Mouse (Mus musculus): ENCODE measurements at regions not wholly inside any gene's neighbourhood (a gene's known extent, or its start where the extent isn't known, plus 50 kb on each side); places are given as distances from the start of the nearest gene placed in this dataset.

DNA sequence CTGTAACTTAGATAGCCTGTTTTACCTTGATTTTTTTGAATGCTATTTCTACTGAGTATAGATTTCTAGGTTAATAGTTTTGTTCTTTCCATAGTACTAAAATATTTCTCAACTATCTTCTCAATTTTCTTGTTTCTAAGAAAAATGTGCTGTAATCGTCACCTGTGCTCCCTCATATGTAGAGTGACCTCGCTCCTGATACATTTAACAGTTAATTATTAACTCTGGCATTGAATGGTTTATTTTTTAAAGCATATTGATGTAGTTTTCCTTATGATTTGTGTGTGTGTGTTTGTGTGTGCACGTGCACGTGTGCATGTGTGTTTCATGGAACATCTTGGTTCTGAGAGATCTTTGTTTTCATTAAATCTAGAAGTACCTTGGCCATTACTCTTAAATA lies 158.7 kb upstream of the Gm15217 start:
- WGBS: 46% methylated on average over 4 of the region's 4 CpGs
- no peak for DNase-seq
- TF ChIP-seq POLR2A (IDR thresholded peaks at IDR 0.05; ENCODE audit: low read depth, low read length) (no peak), CTCF (conservative IDR thresholded peaks at IDR 0.05; ENCODE audit: insufficient read depth, insufficient read length, low read depth, low read length) (no peak)
- no peak overlapping the region for H3K27ac ChIP-seq (ENCODE audit: insufficient read depth, low read depth, low read length)
- no peak overlapping the region for H3K4me3 ChIP-seq (ENCODE audit: insufficient read depth, low read depth, low read length)
- H3K27me3 ChIP-seq (replicated peaks; ENCODE audit: control insufficient read depth, insufficient read depth, low read length): no peaks in the 10 kb centered on the region
- no peaks in the 10 kb centered on the region; the same call in 1 of the 2 replicates for H3K4me1 ChIP-seq (ENCODE audit: control insufficient read depth, insufficient read depth, low read length)
- no peaks in the 10 kb centered on the region for H3K36me3 ChIP-seq (ENCODE audit: control insufficient read depth, insufficient read depth, low read length)

DNA sequence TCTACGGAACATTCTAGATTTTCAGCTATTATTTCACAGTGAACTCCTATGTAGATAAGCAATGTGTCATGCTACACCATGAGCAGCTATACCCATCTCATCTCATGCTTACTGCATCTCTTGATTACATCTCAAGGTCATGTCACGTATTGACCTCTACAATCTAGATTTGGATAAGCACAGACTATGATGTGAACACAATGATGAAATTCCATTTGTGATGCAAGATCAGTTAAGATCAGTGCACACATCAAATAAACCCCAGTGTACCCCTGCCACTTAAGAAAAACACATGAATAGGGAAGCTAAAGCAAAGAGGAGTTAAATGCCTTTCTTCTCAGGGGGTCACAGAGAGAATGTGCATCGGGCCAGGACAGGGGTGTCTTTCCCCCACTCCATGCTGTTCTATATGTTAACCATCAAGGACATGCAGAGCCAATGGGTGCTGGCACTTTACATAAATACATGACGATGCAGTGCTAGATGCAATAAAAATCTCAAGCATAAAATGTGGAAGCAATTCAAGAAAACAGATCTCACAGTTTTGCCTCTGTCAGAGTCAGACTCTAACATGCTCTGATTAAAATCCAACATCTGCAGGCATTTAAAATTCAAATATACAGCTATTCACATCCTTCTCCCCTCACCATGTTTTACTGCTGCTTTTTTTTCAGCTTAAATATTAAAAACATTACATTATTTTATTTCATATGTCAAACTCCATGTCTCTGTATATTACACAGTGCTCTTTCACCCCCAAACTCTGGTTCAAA lies 157.1 kb upstream of the Gm15217 start:
- Histone ChIP-seq H3K36me3 (ENCODE audit: control insufficient read depth, insufficient read depth, low read length) (no peaks in the 10 kb centered on the region), H3K4me1 (ENCODE audit: control insufficient read depth, insufficient read depth, low read length) (no peaks in the 10 kb centered on the region; the same call in 1 of the 2 replicates), H3K27me3 (replicated peaks; ENCODE audit: control insufficient read depth, insufficient read depth, low read length) (no peaks in the 10 kb centered on the region), H3K4me3 (ENCODE audit: insufficient read depth, low read depth, low read length) (no peak overlapping the region), H3K27ac (ENCODE audit: insufficient read depth, low read depth, low read length) (no peak overlapping the region)
- 93% methylated on average over 4 of the region's 4 CpGs for WGBS
- DNase-seq: no peak
- TF ChIP-seq POLR2A (IDR thresholded peaks at IDR 0.05; ENCODE audit: low read depth, low read length) (no peak), CTCF (conservative IDR thresholded peaks at IDR 0.05; ENCODE audit: insufficient read depth, insufficient read length, low read depth, low read length) (no peak)

DNA sequence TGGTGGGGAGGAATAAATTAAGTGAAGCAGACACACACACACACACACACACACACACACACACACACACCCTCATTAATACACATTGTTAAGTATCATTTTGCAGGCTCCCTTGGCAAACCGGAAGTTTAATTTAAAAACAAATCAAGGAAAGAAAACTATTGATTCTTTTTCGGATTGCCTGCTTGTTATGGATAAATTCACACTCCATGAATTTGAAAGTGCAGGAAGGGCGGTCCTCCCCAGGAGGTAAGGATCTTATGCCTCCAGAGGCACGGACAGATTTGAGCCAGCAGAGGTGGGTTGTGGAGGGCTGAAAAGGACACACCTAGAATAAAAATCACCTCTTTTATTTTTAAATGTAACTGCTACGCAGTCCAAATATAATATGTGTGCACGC lies 156.2 kb upstream of the Gm15217 start:
- no peak overlapping the region for H3K4me3 ChIP-seq (ENCODE audit: insufficient read depth, low read depth, low read length)
- TF ChIP-seq POLR2A (IDR thresholded peaks at IDR 0.05; ENCODE audit: low read depth, low read length) (no peak), CTCF (conservative IDR thresholded peaks at IDR 0.05; ENCODE audit: insufficient read depth, insufficient read length, low read depth, low read length) (no peak)
- H3K36me3 ChIP-seq (ENCODE audit: control insufficient read depth, insufficient read depth, low read length): no peaks in the 10 kb centered on the region
- H3K4me1 ChIP-seq (ENCODE audit: control insufficient read depth, insufficient read depth, low read length): no peaks in the 10 kb centered on the region; the same call in 1 of the 2 replicates
- H3K27me3 ChIP-seq (replicated peaks; ENCODE audit: control insufficient read depth, insufficient read depth, low read length): no peaks in the 10 kb centered on the region; the same call in 1 of the 2 replicates
- DNase-seq: no peak
- no peak overlapping the region for H3K27ac ChIP-seq (ENCODE audit: insufficient read depth, low read depth, low read length)
- WGBS: 83% methylated on average over 6 of the region's 6 CpGs

DNA sequence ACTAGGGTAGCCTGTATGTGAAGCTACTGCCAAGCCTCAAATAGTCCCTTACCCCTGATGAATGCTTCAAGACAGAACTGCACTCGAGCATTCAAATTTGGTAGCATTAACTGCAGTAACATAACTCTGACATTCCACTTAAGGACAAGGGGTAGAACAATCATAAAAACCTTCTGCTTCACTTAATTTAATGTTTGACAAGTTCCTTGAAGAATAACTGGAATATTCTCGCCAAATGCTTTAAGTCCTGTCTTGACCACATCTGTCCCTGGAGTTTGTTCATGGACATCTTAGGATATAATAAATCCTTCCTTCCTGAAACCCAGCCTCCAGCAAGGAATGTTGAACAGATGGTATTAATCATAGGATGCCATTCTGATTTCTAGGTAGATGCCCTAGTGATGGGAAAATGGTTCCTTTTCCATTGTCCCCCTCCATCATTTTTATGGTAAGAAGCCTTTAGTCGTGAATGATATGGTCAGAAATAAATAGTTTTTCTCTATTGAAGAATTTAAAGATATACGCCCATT lies 154.7 kb upstream of the Gm15217 start:
- Histone ChIP-seq H3K4me3 (ENCODE audit: insufficient read depth, low read depth, low read length) (no peak overlapping the region), H3K36me3 (ENCODE audit: control insufficient read depth, insufficient read depth, low read length) (no peaks in the 10 kb centered on the region), H3K27me3 (replicated peaks; ENCODE audit: control insufficient read depth, insufficient read depth, low read length) (no peaks in the 10 kb centered on the region; the same call in 1 of the 2 replicates), H3K4me1 (ENCODE audit: control insufficient read depth, insufficient read depth, low read length) (no peaks in the 10 kb centered on the region; the same call in 1 of the 2 replicates), H3K27ac (ENCODE audit: insufficient read depth, low read depth, low read length) (no peak overlapping the region)
- no peak for TF ChIP-seq CTCF (conservative IDR thresholded peaks at IDR 0.05; ENCODE audit: insufficient read depth, insufficient read length, low read depth, low read length)
- DNase-seq: peak; percentile 22
- 54% methylated on average over 4 of the region's 4 CpGs for WGBS

DNA sequence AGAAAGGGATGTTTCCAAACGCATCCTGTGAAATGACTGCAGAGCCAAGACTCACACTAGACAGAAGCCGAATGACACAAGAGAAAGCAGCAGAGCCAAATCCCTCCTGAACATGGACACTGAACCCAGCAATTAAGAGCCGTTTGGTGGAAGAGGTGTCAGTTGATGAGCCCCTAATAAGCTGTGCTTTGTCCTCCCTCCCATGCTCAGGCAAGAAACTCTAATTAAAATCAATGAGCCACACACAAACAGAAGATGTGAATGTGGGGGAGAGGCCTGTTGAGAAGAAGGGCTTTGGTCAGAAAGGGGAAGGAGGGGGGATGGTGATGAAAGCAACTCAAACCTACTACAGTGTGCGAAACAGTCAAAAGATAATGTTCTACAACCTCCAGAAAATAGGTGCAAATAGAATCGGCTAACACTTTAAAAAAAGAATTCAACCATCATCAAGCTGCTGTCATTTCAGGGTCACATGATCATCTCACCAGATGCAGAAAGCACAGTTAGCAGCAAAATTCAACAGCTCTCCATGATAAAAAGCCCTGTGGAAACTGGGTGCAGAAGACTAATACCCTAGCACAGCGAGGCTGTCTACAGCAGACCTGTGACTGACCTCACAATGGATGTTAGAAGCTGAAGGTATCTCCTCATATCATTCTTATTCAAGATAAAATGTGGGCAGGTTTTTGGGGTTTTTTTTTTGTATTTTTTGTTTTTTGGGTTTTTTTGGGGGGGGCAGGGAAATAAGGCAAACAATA lies 153.2 kb upstream of the Gm15217 start:
- whole genome bisulfite sequencing: 72% methylated on average over 6 of the region's 6 CpGs
- H3K27ac ChIP-seq (ENCODE audit: insufficient read depth, low read depth, low read length): peak overlapping the region; percentile 28
- DNase-seq: no peak
- no peak for TF ChIP-seq CTCF (conservative IDR thresholded peaks at IDR 0.05; ENCODE audit: insufficient read depth, insufficient read length, low read depth, low read length)
- no peak for TF ChIP-seq POLR2A (IDR thresholded peaks at IDR 0.05; ENCODE audit: low read depth, low read length)
- H3K27me3 ChIP-seq (replicated peaks; ENCODE audit: control insufficient read depth, insufficient read depth, low read length): no peaks in the 10 kb centered on the region; the same call in 1 of the 2 replicates
- H3K36me3 ChIP-seq (ENCODE audit: control insufficient read depth, insufficient read depth, low read length): no peaks in the 10 kb centered on the region
- no peaks in the 10 kb centered on the region; the same call in 1 of the 2 replicates for H3K4me1 ChIP-seq (ENCODE audit: control insufficient read depth, insufficient read depth, low read length)
- H3K4me3 ChIP-seq (ENCODE audit: insufficient read depth, low read depth, low read length): no peak overlapping the region

DNA sequence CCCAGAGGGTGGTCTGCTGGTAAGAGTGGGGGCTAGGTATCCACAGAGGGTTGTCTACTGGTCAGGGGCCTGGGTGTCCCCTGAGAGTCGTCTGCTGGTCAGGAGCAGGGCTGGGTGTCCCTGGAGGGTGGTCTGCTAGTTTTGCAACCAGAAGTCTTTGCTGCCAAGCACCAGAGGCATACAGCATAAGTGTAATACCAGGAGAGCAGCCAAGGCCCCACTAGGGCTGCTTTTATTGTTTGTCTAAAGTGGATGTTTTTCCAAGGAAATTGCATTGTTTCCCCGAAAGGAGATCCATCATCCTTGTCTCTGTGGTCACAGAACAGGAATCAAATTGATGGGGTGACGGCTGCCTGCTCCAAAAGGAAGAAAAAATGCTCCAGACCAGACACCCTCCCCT lies 145.2 kb upstream of the Gm15217 start:
- Histone ChIP-seq H3K27me3 (replicated peaks; ENCODE audit: control insufficient read depth, insufficient read depth, low read length) (no peaks in the 10 kb centered on the region), H3K36me3 (ENCODE audit: control insufficient read depth, insufficient read depth, low read length) (no peaks in the 10 kb centered on the region), H3K4me1 (ENCODE audit: control insufficient read depth, insufficient read depth, low read length) (no peaks in the 10 kb centered on the region), H3K27ac (ENCODE audit: insufficient read depth, low read depth, low read length) (no peak overlapping the region), H3K4me3 (ENCODE audit: insufficient read depth, low read depth, low read length) (no peak overlapping the region)
- WGBS: 49% methylated on average over 3 of the region's 3 CpGs
- peak; percentile 15 for DNase-seq
- TF ChIP-seq CTCF (conservative IDR thresholded peaks at IDR 0.05; ENCODE audit: insufficient read depth, insufficient read length, low read depth, low read length): no peak
- TF ChIP-seq POLR2A (IDR thresholded peaks at IDR 0.05; ENCODE audit: low read depth, low read length): no peak

DNA sequence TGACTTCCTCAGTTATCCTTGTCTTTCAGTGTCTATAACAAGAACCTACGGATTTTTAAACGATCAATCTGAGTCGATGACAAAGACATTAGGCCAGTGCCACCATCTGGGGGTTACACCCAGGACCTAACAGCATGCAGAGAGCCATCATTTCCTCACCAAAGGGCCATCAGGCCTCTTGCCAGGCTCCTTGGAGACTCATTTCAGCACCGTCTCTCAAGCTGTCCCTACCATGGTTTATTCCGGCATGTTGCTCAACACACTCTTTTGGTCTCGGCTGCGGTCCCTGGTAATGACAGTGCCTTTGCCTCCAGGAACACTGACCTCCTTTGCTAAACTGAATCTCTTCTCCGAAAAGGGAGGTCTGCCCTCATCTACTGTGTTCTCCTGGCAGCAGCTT lies 144.4 kb upstream of the Gm15217 start:
- H3K27me3 ChIP-seq (replicated peaks; ENCODE audit: control insufficient read depth, insufficient read depth, low read length): no peaks in the 10 kb centered on the region
- no peak for DNase-seq
- no peak overlapping the region for H3K4me3 ChIP-seq (ENCODE audit: insufficient read depth, low read depth, low read length)
- no peaks in the 10 kb centered on the region for H3K4me1 ChIP-seq (ENCODE audit: control insufficient read depth, insufficient read depth, low read length)
- TF ChIP-seq CTCF (conservative IDR thresholded peaks at IDR 0.05; ENCODE audit: insufficient read depth, insufficient read length, low read depth, low read length): no peak
- TF ChIP-seq POLR2A (IDR thresholded peaks at IDR 0.05; ENCODE audit: low read depth, low read length): no peak
- 95% methylated on average over 8 of the region's 8 CpGs for WGBS
- no peaks in the 10 kb centered on the region for H3K36me3 ChIP-seq (ENCODE audit: control insufficient read depth, insufficient read depth, low read length)
- no peak overlapping the region for H3K27ac ChIP-seq (ENCODE audit: insufficient read depth, low read depth, low read length)

Data from kidney, adult 2 months (tissue).